Mouse (Mus musculus) cerebellum, adult 11 months (tissue): ENCODE data around the gene Sh3bgrl3.
A peak's percentile ranks its signal among the peaks of the same experiment; 100 is the strongest.
"Not testable (repeated sequence)": the region's sequence is repeated elsewhere in the genome, so short reads cannot be mapped to it uniquely, and the experiment has no call there.

ENCODE experiments used
- DNase-seq: peaks from one replicate; pipeline ENCODE4 v3.0.0; 2022

Gene Sh3bgrl3

GRCm38 (mm10) chr4:134128221-134128982 is at the start of gene Sh3bgrl3:
Gene Sh3bgrl3, minus strand, starts transcription at chr4:134128789.
- DNase-seq: peak; percentile 73

DNA sequence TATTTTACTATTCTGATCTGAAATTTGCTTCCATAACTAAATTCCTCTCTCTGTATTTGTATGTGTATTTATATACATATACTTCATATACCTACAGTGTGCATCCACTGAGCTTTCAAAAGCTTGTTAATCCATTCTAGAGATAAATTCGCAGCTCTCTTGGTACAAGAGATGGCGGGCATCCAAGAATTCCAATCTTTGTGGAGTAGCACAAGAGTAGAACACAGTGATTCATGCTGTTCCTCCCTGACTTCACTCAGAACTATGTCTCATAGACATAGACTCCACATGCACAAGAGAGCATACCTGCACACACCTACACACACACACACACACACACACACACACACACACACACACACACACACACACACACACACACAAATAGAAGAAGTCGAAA is 43.8 kb upstream of the Sh3bgrl3 start:
- DNase-seq: no peak

DNA sequence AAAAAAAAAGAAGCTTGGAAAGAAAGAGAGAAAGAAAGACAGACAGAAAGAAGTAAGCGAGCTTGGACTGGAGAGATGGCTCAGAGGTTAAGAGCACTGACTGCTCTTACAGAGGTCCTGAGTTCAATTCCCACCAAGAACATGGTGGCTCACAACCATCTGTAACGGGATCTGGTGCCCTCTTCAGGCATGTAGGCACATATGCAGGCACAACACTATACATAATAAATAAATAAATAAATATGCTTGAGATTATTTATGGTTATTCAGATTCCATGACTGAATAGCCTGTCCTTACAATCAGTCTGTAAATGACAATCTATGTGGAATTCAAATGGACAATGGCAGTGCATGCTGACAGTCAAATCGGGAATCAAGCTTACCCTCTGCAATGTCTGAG is 38.3 kb upstream of the Sh3bgrl3 start:
- no peak for DNase-seq

GRCm38 (mm10) chr4:134165548-134166465 is 37.2 kb upstream of the Sh3bgrl3 start:
- no peak for DNase-seq

DNA sequence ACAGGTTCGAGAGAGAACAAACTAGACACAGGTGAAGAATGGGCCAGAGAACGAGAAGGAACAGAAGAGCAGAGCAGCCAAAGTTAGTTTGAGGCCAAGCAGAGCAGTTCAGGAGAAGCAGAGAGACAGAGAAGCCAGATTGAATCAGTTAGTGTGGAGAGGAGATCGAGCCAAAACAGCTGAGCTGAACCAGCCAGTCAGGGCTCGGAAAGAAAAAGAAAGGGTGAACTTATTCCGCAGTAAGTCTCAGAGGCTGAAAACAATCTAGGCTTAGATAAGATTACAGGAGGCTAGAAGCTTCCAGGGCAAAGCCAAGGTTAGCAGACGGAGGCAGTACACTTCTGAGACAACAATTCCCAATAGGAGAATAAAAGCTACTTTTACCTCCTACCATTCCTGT is 36.4 kb upstream of the Sh3bgrl3 start:
- DNase-seq: no peak

- DNase-seq: no peak
These were observed 36.0 kb upstream of the Sh3bgrl3 start for GRCm38 (mm10) chr4:134164591-134164990.

- DNase-seq: peak; percentile 20
These were observed 31.5 kb upstream of the Sh3bgrl3 start for GRCm38 (mm10) chr4:134160071-134160470.

GRCm38 (mm10) chr4:134158774-134159173 is 30.2 kb upstream of the Sh3bgrl3 start:
- DNase-seq: no peak

GRCm38 (mm10) chr4:134157558-134157957 is 29.0 kb upstream of the Sh3bgrl3 start:
- DNase-seq: no peak

- DNase-seq: no peak
These were observed 28.2 kb upstream of the Sh3bgrl3 start for GRCm38 (mm10) chr4:134156744-134157143.

DNA sequence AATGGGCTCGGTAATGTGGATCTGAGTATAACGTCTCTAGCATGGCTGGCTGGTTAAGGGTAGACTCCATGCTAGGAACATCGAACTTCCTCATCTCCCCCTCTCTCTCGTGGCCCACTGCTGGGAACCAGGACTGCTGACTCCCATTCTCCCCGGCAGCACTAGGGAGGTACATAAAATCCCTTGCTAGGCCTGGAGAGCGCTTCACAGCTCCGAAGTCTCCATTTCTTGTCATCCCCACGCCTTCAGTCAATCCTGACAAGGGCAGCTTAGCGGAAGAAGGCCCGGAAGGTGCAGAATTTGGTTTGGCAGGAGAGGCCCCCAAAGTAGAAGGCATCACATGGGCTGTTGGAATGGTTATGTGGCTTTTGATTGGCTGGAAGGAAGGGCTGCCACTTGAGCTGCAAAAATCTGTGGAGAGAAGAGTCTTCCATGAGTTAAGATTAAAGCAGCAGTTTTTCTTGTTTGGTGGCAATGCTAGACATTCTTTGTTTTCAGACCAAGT is 27.4 kb upstream of the Sh3bgrl3 start:
- DNase-seq: no peak

GRCm38 (mm10) chr4:134155531-134155930 is 26.9 kb upstream of the Sh3bgrl3 start:
- DNase-seq: no peak

DNA sequence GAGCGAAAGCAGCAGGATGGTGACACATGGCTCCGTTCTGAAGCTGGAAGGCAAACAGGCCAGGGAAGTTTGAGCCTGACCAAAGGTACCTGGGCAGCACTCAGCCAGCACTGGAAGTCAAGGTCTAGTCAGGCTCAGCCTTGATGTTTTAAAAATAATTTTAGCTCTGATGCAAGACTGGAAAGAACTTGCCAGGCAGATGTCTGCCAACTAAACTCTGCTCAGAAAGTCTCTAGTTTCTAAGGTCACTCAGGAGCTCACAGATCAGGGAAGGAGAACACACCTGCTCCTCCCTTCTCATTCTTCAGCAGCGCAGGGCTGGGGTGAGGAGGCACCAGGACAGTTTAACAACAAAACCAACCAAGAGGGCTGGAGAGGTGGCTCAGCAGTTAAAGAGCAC is 25.8 kb upstream of the Sh3bgrl3 start:
- DNase-seq: no peak

- DNase-seq: no peak
These were observed 25.1 kb upstream of the Sh3bgrl3 start for GRCm38 (mm10) chr4:134153656-134154055.

GRCm38 (mm10) chr4:134152112-134152511 is 23.5 kb upstream of the Sh3bgrl3 start:
- DNase-seq: no peak

- DNase-seq: no peak
These were observed 20.8 kb upstream of the Sh3bgrl3 start for GRCm38 (mm10) chr4:134149389-134149788.

DNA sequence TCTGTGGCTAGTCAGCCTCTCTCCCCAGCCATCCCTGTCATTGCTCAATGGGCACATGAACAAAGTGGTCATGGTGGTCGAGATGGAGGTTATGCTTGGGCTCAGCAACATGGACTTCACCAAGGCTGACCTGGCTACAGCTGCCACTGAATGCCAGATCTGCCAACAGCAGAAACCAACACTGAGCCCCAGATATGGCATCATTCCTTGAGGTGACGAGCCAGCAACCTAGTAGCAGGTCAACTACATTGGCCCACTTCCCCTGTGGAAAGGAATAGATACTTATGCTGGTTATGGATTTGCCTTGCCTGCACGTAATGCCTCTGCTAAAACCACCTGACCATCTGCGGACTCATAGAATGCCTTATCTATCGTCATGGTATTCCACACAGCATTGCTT is 15.7 kb upstream of the Sh3bgrl3 start:
- not testable (repeated sequence) for DNase-seq

GRCm38 (mm10) chr4:134138857-134139256 is 10.3 kb upstream of the Sh3bgrl3 start:
- DNase-seq: no peak

- DNase-seq: no peak
These were observed 7.8 kb upstream of the Sh3bgrl3 start for GRCm38 (mm10) chr4:134136280-134136926.

GRCm38 (mm10) chr4:134132519-134133095 is 4.0 kb upstream of the Sh3bgrl3 start:
- DNase-seq: no peak

DNA sequence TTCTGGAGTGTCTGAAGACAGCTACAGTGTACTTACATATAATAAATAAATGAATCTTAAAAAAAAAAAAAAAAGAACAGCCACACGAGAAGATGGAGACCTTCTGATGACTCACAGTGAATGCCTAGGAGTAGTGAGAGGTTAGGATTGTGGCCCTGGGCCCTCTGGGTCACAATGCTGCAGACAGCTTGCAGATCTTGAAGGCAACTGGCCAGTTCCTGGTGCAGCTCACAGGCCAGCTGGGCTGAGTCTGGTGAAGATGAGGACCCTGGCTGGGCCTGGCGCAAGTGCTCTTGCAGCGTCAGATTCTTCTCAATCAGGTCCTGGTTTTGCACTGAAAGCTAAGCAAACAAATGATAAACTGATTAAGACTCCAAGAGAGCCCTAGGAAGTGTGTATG is 3.5 kb upstream of the Sh3bgrl3 start:
- DNase-seq: no peak

GRCm38 (mm10) chr4:134129482-134129881 is 893 bp upstream of the Sh3bgrl3 start:
- no peak for DNase-seq

- DNase-seq: no peak
These were observed 384 bp upstream of the Sh3bgrl3 start for GRCm38 (mm10) chr4:134128983-134129362.
